Mouse (Mus musculus) lung, embryonic 16.5 days (tissue): ENCODE data around the gene Necab2. TPM values are rescaled to one million over a fixed set of nuclear protein-coding genes. Genes with fewer than 3 reads are reported as not detected.

ENCODE experiments used
- ATAC-seq: fragments of 200-750 bp; cut with Nextera tagmentation; 2 replicates; pipeline ENCODE4 v1.8.0; 2017; ENCODE audit warnings: low read depth, mild to moderate bottlenecking, moderate library complexity
- H3K27ac ChIP-seq: fragments of 300-500 bp; sonication (generic); 2 replicates; pipeline ENCODE4 v1.5.1; 2014; ENCODE audit warnings: mild to moderate bottlenecking, control low read depth, low read length
- H3K27me3 ChIP-seq: fragments of 300-500 bp; sonication (generic); 2 replicates; pipeline ENCODE4 v1.6.1; 2014; ENCODE audit warnings: low read depth, low read length, mixed read lengths; ENCODE audit not compliant: control insufficient read depth, insufficient read depth
- H3K36me3 ChIP-seq: fragments of 300-500 bp; sonication (generic); 2 replicates; pipeline ENCODE4 v1.6.1; 2014; ENCODE audit warnings: low read length; ENCODE audit not compliant: control insufficient read depth, insufficient read depth
- H3K4me1 ChIP-seq: fragments of 300-500 bp; sonication (generic); replicated peaks from 2 replicates; pipeline ENCODE4 v1.6.1; 2014; ENCODE audit warnings: low read length, mixed read lengths; ENCODE audit not compliant: control insufficient read depth, insufficient read depth
- H3K4me2 ChIP-seq: fragments of 300-500 bp; sonication (generic); 2 replicates; pipeline ENCODE4 v1.6.1; 2014; ENCODE audit warnings: low read depth, low read length, control low read depth
- H3K4me3 ChIP-seq: fragments of 300-500 bp; sonication (generic); 2 replicates; pipeline ENCODE4 v1.5.1; 2014; ENCODE audit warnings: mild to moderate bottlenecking, low read length, control low read depth
- H3K9ac ChIP-seq: fragments of 300-500 bp; sonication (generic); 2 replicates; pipeline ENCODE4 v1.6.1; 2014; ENCODE audit warnings: low read length, control low read depth
- H3K9me3 ChIP-seq: fragments of 300-500 bp; sonication (generic); 2 replicates; pipeline ENCODE4 v1.6.1; 2016; ENCODE audit warnings: low read length; ENCODE audit not compliant: control insufficient read depth
- WGBS: fragments of 180-500 bp; shearing (Covaris S2); extraction: QIAGEN DNeasy Blood & Tissue Kit; methylation state at CpG from one replicate; pipeline ENCODE4 v1.1.7; 2014; 5-methylcytosine and 5-hydroxymethylcytosine counted together
- polyA plus RNA-seq: library from polyadenylated mRNA; unstranded; fragments of >200 nt; fragmentation: Nextera tagmentation; extraction: Ambion mirVana; gene quantifications from 2 replicates; pipeline ENCODE4 v1.2.1, GENCODE M21; 2015

The Necab2 gene
- polyA plus RNA-seq: 1.3 and 1.4 TPM in 2 replicates

- peak within 1 kb of the TSS; percentile 70 for H3K4me3 ChIP-seq
- peak within 1 kb of the TSS; percentile 100 for H3K4me2 ChIP-seq
- no peaks in the 10 kb centered on the region for H3K9me3 ChIP-seq
- ATAC-seq: peak; percentile 80
- H3K27me3 ChIP-seq: peaks cover 27% of the 10 kb centered on the region
- 2% methylated on average over 19 of the region's 52 CpGs for WGBS
- no peaks in the 10 kb centered on the region for H3K36me3 ChIP-seq
- peaks cover 10% of the 10 kb centered on the region; the same call in 1 of the 2 replicates for H3K4me1 ChIP-seq
- peak within 1 kb of the TSS; percentile 72 for H3K9ac ChIP-seq
- H3K27ac ChIP-seq: no peak within 1 kb of the TSS
Observed at GRCm38 (mm10) chr8:119446211-119446989, at the start of gene Necab2. TSS of gene Necab2 (plus strand) at chr8:119446719.

DNA sequence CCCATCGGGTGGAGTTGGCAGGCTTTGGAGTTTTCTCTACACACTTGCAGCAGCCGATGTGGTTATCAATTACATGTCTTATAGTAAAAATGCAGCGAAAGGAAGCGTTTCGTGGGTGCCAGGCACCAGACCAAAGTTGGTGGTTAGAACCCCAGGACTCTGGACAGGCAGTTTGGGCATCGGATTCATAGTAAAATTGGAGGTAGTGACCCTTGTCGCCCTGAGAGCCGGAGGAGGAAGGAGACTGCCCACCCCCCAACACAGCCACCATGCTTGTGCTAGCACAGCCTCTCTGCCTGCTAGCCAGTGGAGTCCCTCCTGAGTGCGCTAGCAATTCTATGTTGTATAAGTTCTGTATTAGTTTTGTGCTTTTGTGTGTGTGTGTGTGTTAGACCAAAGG, 48.0 kb upstream of the Necab2 start:
- no peak overlapping the region for H3K4me3 ChIP-seq
- H3K9ac ChIP-seq: no peak overlapping the region
- H3K27ac ChIP-seq: no peak overlapping the region
- no peaks in the 10 kb centered on the region for H3K9me3 ChIP-seq
- peaks cover 2% of the 10 kb centered on the region; the same call in 1 of the 2 replicates for H3K36me3 ChIP-seq
- no peak for ATAC-seq
- peaks cover 7% of the 10 kb centered on the region for H3K4me1 ChIP-seq
- 83% methylated on average over 9 of the region's 9 CpGs for WGBS
- H3K27me3 ChIP-seq: no peaks in the 10 kb centered on the region
- H3K4me2 ChIP-seq: no peak overlapping the region

DNA sequence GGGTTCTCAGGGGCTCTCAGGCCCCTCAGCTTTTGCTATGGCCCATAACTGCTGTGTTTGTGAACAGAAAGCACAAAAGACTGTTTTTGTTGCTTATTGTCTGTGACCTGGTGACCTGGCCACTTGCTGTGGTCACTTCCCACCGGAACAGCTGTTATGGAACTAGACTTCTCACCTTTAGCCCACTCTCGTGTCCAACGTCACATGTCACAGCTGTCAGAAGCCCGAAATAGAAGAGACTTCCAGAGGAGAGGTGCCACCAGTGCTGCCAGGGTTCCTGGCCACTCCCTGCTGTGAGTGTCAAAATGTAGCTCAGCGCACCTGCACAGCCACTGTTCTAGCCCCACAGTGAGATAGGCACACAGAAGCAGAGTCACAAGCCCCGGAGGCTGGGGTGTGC, 47.3 kb upstream of the Necab2 start:
- H3K36me3 ChIP-seq: peaks cover 2% of the 10 kb centered on the region; the same call in 1 of the 2 replicates
- ATAC-seq: no peak
- no peaks in the 10 kb centered on the region for H3K27me3 ChIP-seq
- H3K4me2 ChIP-seq: no peak overlapping the region
- no peak overlapping the region for H3K27ac ChIP-seq
- peaks cover 7% of the 10 kb centered on the region for H3K4me1 ChIP-seq
- H3K9ac ChIP-seq: no peak overlapping the region
- no peak overlapping the region for H3K4me3 ChIP-seq
- 73% methylated on average over 6 of the region's 6 CpGs for WGBS
- no peaks in the 10 kb centered on the region for H3K9me3 ChIP-seq

GRCm38 (mm10) chr8:119400122-119400671, 46.3 kb upstream of the Necab2 start:
- H3K4me3 ChIP-seq: no peak overlapping the region
- ATAC-seq: no peak
- H3K9ac ChIP-seq: no peak overlapping the region
- no peaks in the 10 kb centered on the region for H3K27me3 ChIP-seq
- WGBS: 72% methylated on average over 9 of the region's 9 CpGs
- peaks cover 7% of the 10 kb centered on the region for H3K4me1 ChIP-seq
- no peak overlapping the region for H3K4me2 ChIP-seq
- H3K36me3 ChIP-seq: peaks cover 2% of the 10 kb centered on the region; the same call in 1 of the 2 replicates
- H3K27ac ChIP-seq: no peak overlapping the region
- no peaks in the 10 kb centered on the region for H3K9me3 ChIP-seq

DNA sequence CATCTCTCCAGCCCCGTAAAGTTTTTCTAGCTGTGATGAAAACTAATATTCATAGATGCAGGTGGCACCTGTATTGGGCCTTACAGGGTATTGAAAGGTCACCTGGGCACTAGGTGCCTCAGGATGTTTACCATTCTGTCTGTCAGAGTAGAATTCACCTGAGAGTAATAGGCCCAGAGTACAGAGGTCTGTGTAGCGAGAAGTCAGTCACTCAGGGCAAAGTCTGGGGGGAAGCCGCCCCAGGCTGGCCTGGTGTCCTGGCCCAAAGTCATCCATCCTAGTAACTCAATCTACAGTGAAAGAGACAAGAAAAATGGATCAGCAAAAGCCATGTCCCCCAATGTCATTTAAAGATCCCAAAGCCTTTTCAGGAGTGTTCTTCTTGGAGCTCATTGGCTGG, 45.6 kb upstream of the Necab2 start:
- Histone ChIP-seq H3K9ac (no peak overlapping the region), H3K4me1 (peaks cover 2% of the 10 kb centered on the region), H3K4me3 (no peak overlapping the region), H3K27ac (no peak overlapping the region), H3K9me3 (no peaks in the 10 kb centered on the region), H3K4me2 (no peak overlapping the region), H3K27me3 (no peaks in the 10 kb centered on the region), H3K36me3 (peaks cover 2% of the 10 kb centered on the region; the same call in 1 of the 2 replicates)
- 82% methylated on average over 3 of the region's 3 CpGs for WGBS
- ATAC-seq: no peak

- Histone ChIP-seq H3K27ac (no peak overlapping the region), H3K4me3 (no peak overlapping the region), H3K27me3 (no peaks in the 10 kb centered on the region), H3K4me2 (no peak overlapping the region), H3K9me3 (no peaks in the 10 kb centered on the region), H3K4me1 (no peaks in the 10 kb centered on the region), H3K9ac (no peak overlapping the region), H3K36me3 (peaks cover 10% of the 10 kb centered on the region)
- no peak for ATAC-seq
- 70% methylated on average over 10 of the region's 10 CpGs for WGBS
Observed at GRCm38 (mm10) chr8:119403912-119404311, 42.6 kb upstream of the Necab2 start.

DNA sequence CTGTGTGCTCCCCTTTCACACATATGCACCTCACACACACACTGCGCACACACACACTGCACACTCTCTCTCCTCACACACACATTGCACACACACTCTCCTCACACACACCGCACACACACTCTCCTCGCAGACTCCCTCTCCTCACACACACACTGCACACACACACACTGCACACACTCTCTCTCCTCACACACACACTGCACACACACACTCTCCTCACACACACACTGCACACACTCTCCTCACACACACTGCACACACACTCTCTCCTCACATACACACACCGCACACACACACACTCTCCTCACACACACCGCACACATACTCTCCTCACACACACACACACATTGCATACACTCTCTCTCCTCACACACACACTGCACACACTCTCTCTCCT, 41.9 kb upstream of the Necab2 start:
- Histone ChIP-seq H3K4me1 (no peaks in the 10 kb centered on the region), H3K9ac (no peak overlapping the region), H3K9me3 (no peaks in the 10 kb centered on the region), H3K36me3 (peaks cover 10% of the 10 kb centered on the region), H3K4me2 (no peak overlapping the region), H3K27ac (no peak overlapping the region), H3K4me3 (no peak overlapping the region), H3K27me3 (no peaks in the 10 kb centered on the region)
- 95% methylated on average over 5 of the region's 5 CpGs for WGBS
- ATAC-seq: no peak

DNA sequence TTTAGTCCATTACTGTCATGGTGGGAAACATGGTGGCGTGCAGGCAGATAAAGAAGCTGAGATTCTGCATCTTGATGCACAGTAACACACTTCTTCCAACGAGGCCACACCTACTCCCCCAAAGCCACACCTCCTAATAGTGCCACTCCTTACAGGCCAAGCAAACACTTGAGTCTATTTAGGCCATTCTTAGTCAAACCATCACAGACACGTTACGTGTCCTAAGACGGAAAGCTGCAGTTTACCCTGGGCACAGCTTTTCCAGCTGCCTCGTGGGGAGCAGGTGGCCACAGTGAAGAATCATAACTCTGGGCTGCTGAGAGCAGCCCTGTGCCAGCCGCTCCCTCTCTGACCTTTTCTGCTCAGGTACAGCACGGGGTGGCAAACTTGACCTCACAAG, 38.2 kb upstream of the Necab2 start:
- Histone ChIP-seq H3K9me3 (no peaks in the 10 kb centered on the region), H3K27ac (no peak overlapping the region), H3K9ac (no peak overlapping the region), H3K4me3 (no peak overlapping the region), H3K27me3 (no peaks in the 10 kb centered on the region), H3K4me1 (no peaks in the 10 kb centered on the region), H3K4me2 (no peak overlapping the region), H3K36me3 (peaks cover 18% of the 10 kb centered on the region)
- ATAC-seq: no peak
- 62% methylated on average over 8 of the region's 8 CpGs for WGBS

DNA sequence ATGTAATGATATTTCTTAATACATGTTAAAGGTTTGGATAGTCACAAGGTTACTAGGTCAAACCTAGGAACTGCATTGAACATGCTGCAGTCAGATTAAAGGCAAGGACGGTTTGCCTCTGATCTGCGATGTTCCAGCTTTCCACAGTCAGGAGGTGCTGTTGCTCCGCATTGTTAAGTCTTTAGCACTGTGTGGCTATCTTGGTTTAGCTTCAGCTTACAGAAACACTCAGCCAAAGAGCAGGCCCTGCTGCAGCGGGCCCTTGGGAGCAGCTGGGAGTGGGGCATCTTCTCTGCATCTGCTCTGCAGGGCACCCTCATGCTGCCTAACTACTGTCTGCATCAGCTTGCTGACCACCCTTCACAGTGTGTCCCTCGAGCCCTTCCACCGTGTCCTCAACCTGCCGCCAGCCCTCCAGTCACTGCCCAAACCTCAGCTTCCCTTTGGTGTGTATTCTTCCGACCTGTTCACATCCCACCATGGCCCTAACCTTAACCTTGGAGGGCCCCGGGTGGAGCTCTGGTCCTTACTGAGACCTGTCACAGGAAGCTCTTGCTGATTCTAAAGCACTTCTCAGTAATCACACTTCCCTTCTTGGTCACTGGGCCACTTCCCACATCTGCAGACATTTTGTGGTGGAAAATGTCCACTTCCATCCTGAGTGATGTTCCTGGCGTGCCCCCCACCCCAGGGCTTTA, 34.3 kb upstream of the Necab2 start:
- peaks cover 18% of the 10 kb centered on the region for H3K36me3 ChIP-seq
- no peak overlapping the region for H3K4me3 ChIP-seq
- no peaks in the 10 kb centered on the region; the same call in 1 of the 2 replicates for H3K27me3 ChIP-seq
- no peak overlapping the region for H3K9ac ChIP-seq
- WGBS: 56% methylated on average over 10 of the region's 10 CpGs
- no peak overlapping the region for H3K27ac ChIP-seq
- no peaks in the 10 kb centered on the region for H3K9me3 ChIP-seq
- no peak for ATAC-seq
- no peaks in the 10 kb centered on the region for H3K4me1 ChIP-seq
- H3K4me2 ChIP-seq: no peak overlapping the region
